Mouse (Mus musculus) myocyte (in vitro differentiated cells): ENCODE measurements around the gene Cfap221.

Experiments
- E2F4 ChIP-seq: IDR thresholded peaks from one replicate; pipeline ENCODE4 v1.6.1; 2011; ENCODE audit warnings: mild to moderate bottlenecking, control low read depth, moderate library complexity; ENCODE audit not compliant: insufficient read depth
- MAX ChIP-seq: IDR thresholded peaks from one replicate; pipeline ENCODE4 v1.6.1; 2011; ENCODE audit warnings: low read depth, mild to moderate bottlenecking, control low read depth
- MYOD1 ChIP-seq, 3 experiments: IDR thresholded peaks; one replicate each; pipeline ENCODE4 v1.6.1; 2011; ENCODE audit warnings: control low read depth in 2 of 3, low read depth in 2 of 3, mild to moderate bottlenecking in 2 of 3, moderate library complexity in 1 of 3; ENCODE audit not compliant: insufficient read length in 2 of 3, control insufficient read depth in 1 of 3
- POLR2A ChIP-seq: IDR thresholded peaks from one replicate; pipeline ENCODE4 v1.6.1; 2011; ENCODE audit warnings: low read depth, mild to moderate bottlenecking, control low read depth, moderate library complexity; ENCODE audit not compliant: insufficient read length
- USF1 ChIP-seq: IDR thresholded peaks from one replicate; pipeline ENCODE4 v1.6.1; 2011; ENCODE audit warnings: low read depth, mild to moderate bottlenecking, control low read depth, moderate library complexity

GRCm38 (mm10) chr1:119929715-119930114, 67.3 kb downstream of the Cfap221 start:
- TF ChIP-seq POLR2A (no peak), MAX (no peak), E2F4 (no peak), MYOD1 (IDR thresholded peaks at IDR 0.05; ENCODE audit: control insufficient read depth in 1 of 3, insufficient read length in 2 of 3, low read depth in 2 of 3) (no peak), USF1 (no peak)
